Mouse (Mus musculus): Measurements from ENCODE around the gene Cacna1g. TPM values are rescaled to one million over a fixed set of nuclear protein-coding genes. Genes with fewer than 3 reads are reported as not detected.

The Cacna1g gene
- total and polyA plus RNA-seq, 3 experiments, result 0.49 to 38.4 TPM; not detected in 1

GRCm38 (mm10) chr11:94362101-94362500 is 111.9 kb downstream of the Cacna1g start:
- DNase-seq (ENCODE audit: low spot score) (no peak), ATAC-seq (ENCODE audit: extremely low read depth, insufficient number of reproducible peaks, low FRiP score, poor library complexity, severe bottlenecking) (no peak)
- Histone ChIP-seq H3K4me3 (ENCODE audit: low read depth, low read length) (no peak overlapping the region), H3K36me3 (replicated peaks) (no peaks in the 10 kb centered on the region), H3K9me3 (replicated peaks) (no peaks in the 10 kb centered on the region), H3K4me1 (ENCODE audit: insufficient read depth, low read depth, low read length) (no peaks in the 10 kb centered on the region; the same call in 1 of the 2 replicates), H3K27me3 (ENCODE audit: insufficient read depth, low read length) (peaks cover 30% of the 10 kb centered on the region)
- TF ChIP-seq TAL1 (conservative IDR thresholded peaks at IDR 0.05; ENCODE audit: low read depth, low read length) (no peak), GATA1 (IDR thresholded peaks at IDR 0.05; ENCODE audit: borderline replicate concordance, low read length) (no peak), POLR2AphosphoS5 (IDR thresholded peaks at IDR 0.05; ENCODE audit: insufficient replicate concordance, low read depth, low read length) (no peak), CTCF (IDR thresholded peaks at IDR 0.05; ENCODE audit: low read depth, low read length) (no peak), GATA2 (IDR thresholded peaks at IDR 0.05; ENCODE audit: borderline replicate concordance, low read depth, low read length) (no peak)

GRCm38 (mm10) chr11:94361166-94361870 is 112.7 kb downstream of the Cacna1g start:
- DNase-seq (ENCODE audit: low spot score) (no peak), ATAC-seq (ENCODE audit: extremely low read depth, insufficient number of reproducible peaks, low FRiP score, poor library complexity, severe bottlenecking) (no peak)
- Histone ChIP-seq H3K36me3 (replicated peaks) (no peaks in the 10 kb centered on the region), H3K4me1 (ENCODE audit: insufficient read depth, low read depth, low read length) (no peaks in the 10 kb centered on the region; the same call in 1 of the 2 replicates), H3K27me3 (ENCODE audit: insufficient read depth, low read length) (peaks cover 34% of the 10 kb centered on the region), H3K9me3 (replicated peaks) (no peaks in the 10 kb centered on the region), H3K4me3 (ENCODE audit: low read depth, low read length) (no peak overlapping the region)
- TF ChIP-seq CTCF (IDR thresholded peaks at IDR 0.05; ENCODE audit: low read depth, low read length), result no peak
- TF ChIP-seq TAL1 (conservative IDR thresholded peaks at IDR 0.05; ENCODE audit: low read depth, low read length), result no peak
- TF ChIP-seq GATA1 (IDR thresholded peaks at IDR 0.05; ENCODE audit: borderline replicate concordance, low read length), result no peak
- TF ChIP-seq GATA2 (IDR thresholded peaks at IDR 0.05; ENCODE audit: borderline replicate concordance, low read depth, low read length), result no peak
- TF ChIP-seq POLR2AphosphoS5 (IDR thresholded peaks at IDR 0.05; ENCODE audit: insufficient replicate concordance, low read depth, low read length), result no peak

- Histone ChIP-seq H3K4me3 (ENCODE audit: low read depth, low read length) (no peak overlapping the region), H3K4me1 (ENCODE audit: insufficient read depth, low read depth, low read length) (no peaks in the 10 kb centered on the region; the same call in 1 of the 2 replicates), H3K9me3 (replicated peaks) (no peaks in the 10 kb centered on the region), H3K36me3 (replicated peaks) (no peaks in the 10 kb centered on the region), H3K27me3 (ENCODE audit: insufficient read depth, low read length) (peaks cover 32% of the 10 kb centered on the region)
- DNase-seq (ENCODE audit: low spot score) (no peak), ATAC-seq (ENCODE audit: extremely low read depth, insufficient number of reproducible peaks, low FRiP score, poor library complexity, severe bottlenecking) (no peak)
- TF ChIP-seq POLR2AphosphoS5 (IDR thresholded peaks at IDR 0.05; ENCODE audit: insufficient replicate concordance, low read depth, low read length) (no peak), GATA2 (IDR thresholded peaks at IDR 0.05; ENCODE audit: borderline replicate concordance, low read depth, low read length) (no peak), CTCF (IDR thresholded peaks at IDR 0.05; ENCODE audit: low read depth, low read length) (no peak), TAL1 (conservative IDR thresholded peaks at IDR 0.05; ENCODE audit: low read depth, low read length) (no peak), GATA1 (IDR thresholded peaks at IDR 0.05; ENCODE audit: borderline replicate concordance, low read length) (no peak)
These were observed 114.8 kb downstream of the Cacna1g start for GRCm38 (mm10) chr11:94359168-94359567.

Other genes starting within 250 kb of the Cacna1g start
- not detected in 2 replicates for gene Wfikkn2, start 228.2 kb downstream of the Cacna1g start, total RNA-seq (2014; fragmentation: Nextera tagmentation)
- gene Wfikkn2, start 228.2 kb downstream of the Cacna1g start, total RNA-seq (2017), result 0.05 TPM in 1 of 2 replicates, not detected in the other
- gene Wfikkn2, start 228.2 kb downstream of the Cacna1g start, polyA plus RNA-seq (2012), result 0.03 TPM in 1 of 2 replicates, not detected in the other
- gene Gm21885, start 192.3 kb downstream of the Cacna1g start, total RNA-seq (2014; fragmentation: Nextera tagmentation), result not detected in 2 replicates
- 0.23 TPM in 1 of 2 replicates, not detected in the other for gene Gm21885, start 192.3 kb downstream of the Cacna1g start, total RNA-seq (2017)
- not detected in 2 replicates for gene Gm21885, start 192.3 kb downstream of the Cacna1g start, polyA plus RNA-seq (2012)
- gene Luc7l3, start 152.2 kb downstream of the Cacna1g start, total RNA-seq (2014; fragmentation: Nextera tagmentation), result 238 and 283 TPM in 2 replicates
- gene Luc7l3, start 152.2 kb downstream of the Cacna1g start, total RNA-seq (2017), result 170 and 260 TPM in 2 replicates
- gene Luc7l3, start 152.2 kb downstream of the Cacna1g start, polyA plus RNA-seq (2012), result 26.4 and 38.7 TPM in 2 replicates
- 34.4 and 46.0 TPM in 2 replicates for gene Ankrd40, start 146.2 kb downstream of the Cacna1g start, total RNA-seq (2014; fragmentation: Nextera tagmentation)
- 46.4 and 48.4 TPM in 2 replicates for gene Ankrd40, start 146.2 kb downstream of the Cacna1g start, total RNA-seq (2017)
- gene Ankrd40, start 146.2 kb downstream of the Cacna1g start, polyA plus RNA-seq (2012), result 75.8 and 90.9 TPM in 2 replicates
- gene Abcc3, start 81.2 kb downstream of the Cacna1g start, total RNA-seq (2014; fragmentation: Nextera tagmentation), result not detected in 2 replicates
- gene Abcc3, start 81.2 kb downstream of the Cacna1g start, total RNA-seq (2017), result 0.17 and 0.27 TPM in 2 replicates
- not detected in 2 replicates for gene Abcc3, start 81.2 kb downstream of the Cacna1g start, polyA plus RNA-seq (2012)
- not detected in 2 replicates for gene Spata20, start 12.0 kb upstream of the Cacna1g start, total RNA-seq (2014; fragmentation: Nextera tagmentation)
- gene Spata20, start 12.0 kb upstream of the Cacna1g start, total RNA-seq (2017), result not detected in 2 replicates
- gene Spata20, start 12.0 kb upstream of the Cacna1g start, polyA plus RNA-seq (2012), result not detected in 2 replicates
- gene Epn3, start 25.8 kb upstream of the Cacna1g start, total RNA-seq (2014; fragmentation: Nextera tagmentation), result not detected in 2 replicates
- gene Epn3, start 25.8 kb upstream of the Cacna1g start, total RNA-seq (2017), result not detected in 2 replicates
- not detected in 2 replicates for gene Epn3, start 25.8 kb upstream of the Cacna1g start, polyA plus RNA-seq (2012)
- not detected in 2 replicates for gene Mycbpap, start 47.5 kb upstream of the Cacna1g start, total RNA-seq (2014; fragmentation: Nextera tagmentation)
- 0.06 TPM in 1 of 2 replicates, not detected in the other for gene Mycbpap, start 47.5 kb upstream of the Cacna1g start, total RNA-seq (2017)
- not detected in 2 replicates for gene Mycbpap, start 47.5 kb upstream of the Cacna1g start, polyA plus RNA-seq (2012)
- 4.8 and 5.3 TPM in 2 replicates for gene Rsad1, start 75.1 kb upstream of the Cacna1g start, total RNA-seq (2014; fragmentation: Nextera tagmentation)
- 3.9 and 4.2 TPM in 2 replicates for gene Rsad1, start 75.1 kb upstream of the Cacna1g start, total RNA-seq (2017)
- gene Rsad1, start 75.1 kb upstream of the Cacna1g start, polyA plus RNA-seq (2012), result 4.4 and 5.6 TPM in 2 replicates
- not detected in 2 replicates for gene Chad, start 90.8 kb upstream of the Cacna1g start, total RNA-seq (2014; fragmentation: Nextera tagmentation)
- gene Chad, start 90.8 kb upstream of the Cacna1g start, total RNA-seq (2017), result 0.06 and 0.11 TPM in 2 replicates
- not detected in 2 replicates for gene Chad, start 90.8 kb upstream of the Cacna1g start, polyA plus RNA-seq (2012)
- gene Acsf2, start 127.7 kb upstream of the Cacna1g start, total RNA-seq (2014; fragmentation: Nextera tagmentation), result 1.4 and 1.6 TPM in 2 replicates
- gene Acsf2, start 127.7 kb upstream of the Cacna1g start, total RNA-seq (2017), result 0.27 and 0.81 TPM in 2 replicates
- 1.5 and 1.6 TPM in 2 replicates for gene Acsf2, start 127.7 kb upstream of the Cacna1g start, polyA plus RNA-seq (2012)
- 107 and 120 TPM in 2 replicates for gene Lrrc59, start 155.6 kb upstream of the Cacna1g start, total RNA-seq (2014; fragmentation: Nextera tagmentation)
- gene Lrrc59, start 155.6 kb upstream of the Cacna1g start, total RNA-seq (2017), result 106 and 117 TPM in 2 replicates
- 146 and 181 TPM in 2 replicates for gene Lrrc59, start 155.6 kb upstream of the Cacna1g start, polyA plus RNA-seq (2012)
- gene Mrpl27, start 179.6 kb upstream of the Cacna1g start, total RNA-seq (2014; fragmentation: Nextera tagmentation), result 19.5 and 26.2 TPM in 2 replicates
- gene Mrpl27, start 179.6 kb upstream of the Cacna1g start, total RNA-seq (2017), result 54.7 and 70.9 TPM in 2 replicates
- gene Mrpl27, start 179.6 kb upstream of the Cacna1g start, polyA plus RNA-seq (2012), result 66.3 and 70.6 TPM in 2 replicates
- gene Eme1, start 179.8 kb upstream of the Cacna1g start, total RNA-seq (2014; fragmentation: Nextera tagmentation), result 14.4 and 17.9 TPM in 2 replicates
- gene Eme1, start 179.8 kb upstream of the Cacna1g start, total RNA-seq (2017), result 39.0 and 42.0 TPM in 2 replicates
- 25.8 and 29.4 TPM in 2 replicates for gene Eme1, start 179.8 kb upstream of the Cacna1g start, polyA plus RNA-seq (2012)
- 4.5 and 9.9 TPM in 2 replicates for gene Xylt2, start 203.3 kb upstream of the Cacna1g start, total RNA-seq (2014; fragmentation: Nextera tagmentation)
- gene Xylt2, start 203.3 kb upstream of the Cacna1g start, total RNA-seq (2017), result 6.6 and 7.0 TPM in 2 replicates
- gene Xylt2, start 203.3 kb upstream of the Cacna1g start, polyA plus RNA-seq (2012), result 14.7 and 16.4 TPM in 2 replicates
- gene Gm11541, start 230.3 kb upstream of the Cacna1g start, total RNA-seq (2014; fragmentation: Nextera tagmentation), result not detected in 2 replicates
- gene Gm11541, start 230.3 kb upstream of the Cacna1g start, total RNA-seq (2017), result 0.06 and 0.33 TPM in 2 replicates
- gene Gm11541, start 230.3 kb upstream of the Cacna1g start, polyA plus RNA-seq (2012), result not detected in 2 replicates